Mouse (Mus musculus): ENCODE data around the gene Ptprf.

The Ptprf gene

DNA sequence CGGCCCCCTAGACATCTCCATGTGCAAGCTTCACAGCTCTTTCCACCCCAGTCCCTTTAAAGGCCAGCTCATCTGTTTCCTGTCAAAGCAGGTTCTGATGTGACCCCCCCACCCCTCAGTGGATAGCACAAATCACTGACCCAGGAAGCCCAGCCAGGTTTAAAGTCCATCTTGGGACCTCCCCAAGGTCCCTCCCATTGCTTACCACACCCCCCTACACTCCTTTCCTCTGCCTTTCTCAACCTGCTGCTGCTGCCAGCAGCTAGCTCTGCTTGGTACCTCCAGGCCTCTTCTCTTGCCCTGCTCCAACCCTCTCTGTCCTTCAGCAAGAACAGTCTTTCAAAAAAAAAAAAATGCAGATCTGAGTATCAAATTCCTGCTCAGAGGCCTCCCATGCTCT, 76.3 kb downstream of the Ptprf start:
- no peak for DNase-seq (ENCODE audit: low spot score)

DNA sequence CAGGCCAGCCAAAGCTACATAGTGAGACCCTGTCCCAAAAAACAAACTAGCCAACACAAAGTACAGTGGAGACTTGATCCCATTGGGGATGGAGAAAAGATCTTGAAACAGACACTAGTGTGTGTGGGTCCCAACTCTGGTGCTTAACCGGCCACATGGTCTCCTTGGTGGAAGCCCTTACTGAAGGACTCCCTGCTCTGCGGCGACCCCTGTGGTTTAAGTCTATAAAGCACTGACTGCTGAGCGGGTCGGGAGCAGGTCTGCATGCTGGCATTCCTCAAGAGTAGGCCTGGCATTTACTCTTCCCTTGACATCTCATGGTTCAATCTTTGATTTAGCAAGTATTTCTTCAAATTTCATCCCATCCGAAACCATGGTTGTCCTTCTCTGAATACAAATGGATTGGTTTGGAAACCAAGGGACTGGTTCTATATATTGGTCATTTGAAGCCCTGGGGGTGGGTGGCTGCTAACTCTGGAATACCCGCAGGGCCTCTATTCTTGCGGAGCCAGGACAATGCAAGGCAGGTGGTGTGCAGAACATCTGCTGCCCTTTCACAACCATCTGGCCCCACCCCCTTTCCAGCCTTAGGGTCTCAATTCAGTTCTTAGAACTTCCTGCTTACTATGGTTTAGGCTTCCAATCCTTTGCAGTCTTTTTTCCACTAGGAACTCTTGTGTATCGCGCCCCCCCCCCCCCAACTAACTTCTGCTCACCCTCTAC, 84.1 kb downstream of the Ptprf start:
- DNase-seq (ENCODE audit: low spot score), result no peak

DNA sequence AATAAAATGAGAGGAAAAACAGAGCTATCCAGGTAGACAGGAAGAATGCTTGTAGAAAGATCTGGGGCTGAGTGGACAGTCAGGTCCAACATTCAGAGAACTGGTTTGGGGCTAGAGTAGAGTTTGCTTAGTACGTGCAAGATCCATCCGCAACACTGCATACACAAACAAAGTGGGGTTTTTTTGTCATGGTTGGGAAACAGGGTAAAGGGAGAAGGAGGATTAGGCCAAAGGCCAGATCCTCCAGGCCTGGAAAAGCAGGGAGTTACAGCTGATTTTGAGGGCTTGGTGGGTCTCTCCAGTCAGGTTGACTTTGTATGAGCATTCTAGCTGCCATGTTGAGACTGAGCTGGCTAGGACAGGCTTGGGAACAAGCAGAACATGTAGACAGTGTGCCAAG, 85.3 kb downstream of the Ptprf start:
- DNase-seq (ENCODE audit: low spot score), result no peak

DNA sequence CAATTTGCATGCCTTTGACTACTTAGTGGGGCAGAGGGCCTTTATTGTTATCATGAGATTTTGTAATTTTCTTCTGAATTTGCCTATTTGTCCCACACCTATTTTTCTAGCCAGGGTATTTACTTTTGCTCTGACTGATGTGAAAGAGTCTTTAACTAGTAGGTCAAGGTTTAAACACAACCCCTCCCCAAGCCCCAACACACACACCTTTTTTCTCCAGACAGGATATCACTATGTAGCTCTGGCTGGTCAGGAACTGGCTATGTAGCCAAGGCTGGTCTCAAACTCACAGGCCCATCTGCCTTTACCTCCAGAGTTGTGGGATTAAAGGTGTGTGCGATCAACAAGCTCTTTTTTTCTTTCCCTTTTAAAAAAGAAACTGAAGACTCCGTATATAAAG, 92.1 kb downstream of the Ptprf start:
- DNase-seq (ENCODE audit: low spot score), result no peak

DNA sequence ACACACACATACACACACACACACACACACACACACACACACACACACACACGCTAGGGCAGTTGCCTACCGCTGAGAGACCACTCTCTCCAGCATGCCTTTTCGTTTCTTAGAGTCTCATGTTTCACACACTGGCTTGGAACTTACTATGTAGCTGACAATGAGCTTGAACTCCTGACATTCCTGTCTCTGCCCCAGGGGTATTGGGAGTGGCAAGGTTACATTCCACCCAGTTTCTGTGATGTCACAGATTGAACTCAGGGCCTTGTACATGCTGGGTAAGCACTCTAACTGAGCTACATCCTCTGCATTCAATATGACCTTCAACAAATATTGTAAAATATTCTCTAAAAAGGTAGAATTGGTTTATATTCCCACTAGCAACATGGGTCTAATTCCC, 92.6 kb downstream of the Ptprf start:
- DNase-seq (ENCODE audit: low spot score), result no peak

DNA sequence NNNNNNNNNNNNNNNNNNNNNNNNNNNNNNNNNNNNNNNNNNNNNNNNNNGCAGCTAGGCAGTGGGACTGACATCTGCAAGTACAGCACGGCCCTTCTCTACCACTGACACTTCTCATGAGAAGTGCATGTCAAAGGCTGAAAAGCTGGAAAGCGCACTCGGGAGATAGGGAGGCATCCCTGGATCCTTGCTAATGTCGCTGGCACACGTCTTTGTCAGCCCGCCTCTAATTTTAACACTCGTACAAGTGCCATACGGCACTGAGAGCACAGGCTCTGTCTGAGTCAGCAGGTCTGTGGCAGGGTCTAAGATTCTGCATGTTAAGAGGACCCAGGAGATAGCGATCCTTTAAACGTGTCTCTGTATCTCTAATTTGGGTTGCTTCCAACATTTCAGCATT, 95.0 kb downstream of the Ptprf start:
- DNase-seq (ENCODE audit: low spot score), result no peak

DNA sequence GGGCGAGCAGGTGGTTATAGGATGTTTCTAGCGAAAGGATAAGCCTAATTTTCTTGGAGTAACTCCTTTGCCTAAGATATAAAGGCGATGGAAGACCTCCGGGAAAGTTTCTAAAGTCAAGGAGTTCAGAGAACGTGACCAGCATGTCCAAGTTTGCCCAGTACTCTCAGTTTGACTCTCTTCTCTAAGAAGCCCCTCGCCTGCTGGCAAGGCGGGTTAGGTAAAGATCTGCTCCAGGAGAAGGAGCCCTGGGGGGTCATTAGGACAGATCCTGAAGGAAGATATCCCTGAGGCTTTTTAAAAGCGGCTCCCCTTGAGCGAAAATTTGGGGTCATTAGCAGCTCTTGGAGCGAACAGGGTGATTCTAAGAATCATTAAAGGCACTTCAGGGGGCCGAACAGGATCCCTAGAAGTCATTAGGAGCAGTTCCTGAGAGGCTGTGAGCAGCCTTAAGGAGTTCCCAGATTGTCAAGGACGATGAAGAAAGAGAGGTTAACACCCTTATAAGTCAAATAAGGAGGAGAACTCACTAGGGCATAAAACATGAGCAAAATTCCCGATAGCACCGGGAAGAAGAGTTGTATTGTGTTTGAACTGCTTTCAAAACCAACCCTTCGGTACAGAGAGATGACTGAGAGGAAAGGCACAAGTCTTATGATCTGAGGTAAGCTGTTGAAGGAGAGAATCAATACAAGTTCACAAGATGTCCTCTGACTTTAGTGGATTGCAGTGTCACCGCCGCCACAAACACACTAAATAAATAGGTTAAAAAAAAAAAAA, 110.7 kb downstream of the Ptprf start:
- no peak for DNase-seq (ENCODE audit: low spot score)

DNA sequence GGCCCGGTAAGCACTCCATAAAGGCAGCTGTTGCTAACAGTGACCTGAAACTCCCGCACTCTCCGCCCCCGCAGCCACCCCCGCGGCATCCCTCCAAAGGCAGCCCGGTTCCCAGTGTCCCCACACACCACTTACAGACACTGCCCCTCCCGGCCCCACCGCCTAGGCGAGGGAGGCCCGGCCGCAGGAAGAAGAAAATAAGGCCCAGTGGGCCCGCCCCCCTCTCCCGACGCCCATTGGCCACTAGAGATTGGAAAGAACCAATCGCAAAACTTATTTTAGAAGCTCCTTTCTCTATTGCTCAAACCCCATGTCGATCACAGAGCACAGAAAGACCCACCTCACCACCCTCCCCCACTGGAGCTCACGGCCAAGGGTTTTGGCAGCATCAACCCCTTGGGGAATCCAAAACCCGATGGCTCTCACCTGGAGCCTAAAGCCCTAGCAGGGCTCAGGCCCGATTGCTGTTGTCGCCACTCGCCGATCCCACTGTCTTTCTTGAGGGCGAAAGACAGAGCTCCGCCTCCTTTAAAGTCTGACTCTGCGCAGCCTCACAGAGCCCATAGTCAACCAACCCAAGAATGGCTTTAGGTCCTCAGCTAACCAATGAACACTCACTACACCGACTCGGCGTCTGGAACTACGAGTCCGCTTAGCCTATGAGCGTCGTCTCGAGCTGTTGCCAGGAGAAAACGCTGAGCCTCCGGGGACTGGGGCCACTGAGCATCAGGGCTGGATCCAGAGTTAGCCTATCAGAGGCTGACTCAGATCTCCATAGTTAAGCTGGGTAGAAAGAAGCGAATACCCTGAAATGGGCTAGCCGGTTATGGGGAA, 111.5 kb downstream of the Ptprf start, which contains the start of gene Kdm4a:
Kdm4a (minus strand) TSS at position 577 of the 834 bp plus-strand sequence.
- DNase-seq (ENCODE audit: low spot score), result peak; percentile 95

DNA sequence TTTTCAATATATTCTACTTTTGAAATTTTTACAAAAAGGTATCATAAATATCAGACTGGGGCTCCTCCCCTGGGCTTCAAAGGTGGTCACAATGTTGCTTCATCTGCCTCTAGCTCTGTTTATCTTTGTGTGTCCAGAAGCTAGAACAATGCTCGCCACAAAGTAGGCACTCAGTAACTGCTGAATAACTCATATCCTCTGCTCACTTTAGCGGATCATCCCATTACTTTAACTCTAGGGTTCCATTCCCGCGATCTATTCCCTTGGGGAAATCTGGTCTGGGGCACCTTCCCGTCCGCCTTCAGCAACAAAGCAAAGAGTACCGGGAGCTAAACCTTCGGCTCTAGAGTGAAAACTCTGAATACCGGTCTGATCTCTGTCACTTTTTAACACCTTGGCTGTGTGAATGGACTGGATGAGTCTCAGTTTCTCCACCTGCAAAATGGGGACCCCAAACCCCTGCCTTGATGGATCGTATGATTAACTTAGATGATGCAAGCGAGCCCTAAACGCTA, 112.2 kb downstream of the Ptprf start:
- DNase-seq (ENCODE audit: low spot score), result no peak

DNA sequence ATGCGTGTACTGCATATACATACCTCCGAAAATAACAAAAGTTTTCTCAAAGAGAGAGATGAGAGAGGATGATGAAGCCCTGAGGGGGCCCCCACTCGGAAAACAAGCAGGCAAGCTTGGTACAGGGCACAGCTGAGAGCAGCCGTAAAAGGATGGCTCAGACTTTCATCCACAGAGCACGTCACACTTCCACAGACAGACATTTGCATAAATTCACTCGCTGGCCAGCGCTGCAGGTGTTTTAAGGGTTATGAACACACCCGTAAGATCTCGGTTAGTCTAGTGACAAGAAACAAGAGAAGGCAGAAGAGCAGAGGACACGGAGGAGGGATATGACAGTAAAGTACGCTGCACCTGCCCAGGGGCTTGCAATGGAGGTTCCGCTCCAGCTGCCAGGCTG, 118.7 kb downstream of the Ptprf start:
- DNase-seq (ENCODE audit: low spot score), result no peak

DNA sequence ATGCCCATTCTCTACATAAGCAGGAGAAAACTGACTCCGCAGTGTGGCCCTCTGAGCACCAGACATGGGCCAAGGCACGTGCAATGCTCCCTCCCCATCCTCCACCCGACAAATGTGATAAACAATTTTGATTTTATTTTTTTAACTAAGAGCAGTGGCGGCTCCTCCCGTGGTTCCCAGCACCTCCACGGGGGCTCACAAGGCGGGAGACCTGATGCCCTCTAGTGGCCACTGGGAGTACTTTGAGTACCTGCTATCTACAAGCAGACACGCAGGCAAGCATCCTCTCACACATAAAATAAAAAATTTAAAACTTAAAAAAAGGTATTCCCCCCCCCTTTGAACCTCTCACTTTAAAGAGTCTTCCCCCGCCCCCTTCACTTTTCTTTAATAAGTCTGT, 120.2 kb downstream of the Ptprf start:
- no peak for DNase-seq (ENCODE audit: low spot score)

DNA sequence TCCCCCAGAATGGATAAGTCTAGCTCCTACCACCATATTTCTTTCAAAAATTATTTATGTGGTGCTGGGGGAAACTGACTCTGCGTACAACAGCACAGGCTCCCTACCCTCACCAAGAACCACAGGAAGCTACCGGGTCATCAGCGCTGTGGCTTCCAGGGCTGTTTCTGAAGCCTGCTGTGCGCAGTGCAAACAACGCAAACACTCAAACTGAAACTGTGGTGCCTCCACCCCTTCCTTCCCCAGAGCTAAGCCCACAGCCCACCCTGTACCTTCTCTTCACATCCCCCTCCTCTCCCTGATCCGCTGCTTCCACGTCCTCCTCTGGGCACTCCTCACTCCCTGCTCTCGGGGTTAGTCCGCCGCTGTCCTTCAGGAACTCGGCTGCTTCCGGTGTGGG, 129.1 kb downstream of the Ptprf start:
- DNase-seq (ENCODE audit: low spot score), result no peak

Measured in layer of hippocampus, adult 11-12 months (tissue).